Mouse (Mus musculus) spleen, adult 10 weeks (tissue): ENCODE results near the gene Ndufb5. TPM values are rescaled to one million over a fixed set of nuclear protein-coding genes. Genes with fewer than 3 reads are reported as not detected.

Source experiments
- polyA plus RNA-seq: library from polyadenylated mRNA; stranded (reverse); fragments of 350-450 nt; fragmentation: Illumina TruSeq; extraction: RNeasy Lipid Tissue Mini Kit (QIAGEN cat#74804); gene quantifications from one replicate; pipeline ENCODE4 v1.2.3, GENCODE M21; 2015; ENCODE audit warnings: low replicate concordance; ENCODE audit not compliant: insufficient read depth

Ndufb5 gene
- polyA plus RNA-seq: 170 TPM

GRCm38 (mm10) chr3:32736244-32737171, at the start of gene Ndufb5:
Ndufb5 (plus strand) TSS chr3:32736990.

GRCm38 (mm10) chr3:32705647-32706348, 31.0 kb upstream of the Ndufb5 start, which contains the start of gene Actl6a:
Actl6a (plus strand) TSS chr3:32706298.

GRCm38 (mm10) chr3:32737172-32737655, 424 bp downstream of the Ndufb5 start, which contains the start of gene Mrpl47:
Mrpl47 (minus strand) TSS chr3:32737605.

Other genes with a start within 250 kb of the Ndufb5 start
- gene Kcnmb3, start 244.8 kb upstream of the Ndufb5 start, polyA plus RNA-seq: 0.22 TPM
- 76.7 TPM for gene Zfp639, start 226.7 kb upstream of the Ndufb5 start, polyA plus RNA-seq
- gene Mfn1, start 207.5 kb upstream of the Ndufb5 start, polyA plus RNA-seq: 34.4 TPM
- 16.8 TPM for gene Gnb4, start 120.4 kb upstream of the Ndufb5 start, polyA plus RNA-seq
- 62.2 TPM for gene Actl6a, start 30.7 kb upstream of the Ndufb5 start, polyA plus RNA-seq
- 28.5 TPM for gene Mrpl47, start 615 bp downstream of the Ndufb5 start, polyA plus RNA-seq
- gene Usp13, start 80.6 kb downstream of the Ndufb5 start, polyA plus RNA-seq: 0.14 TPM